ENCODE assay signal across 8 mouse cellular contexts in genomic region chr7:29853219-29853842, GRCm38 (mm10). TPM values are rescaled to one million over a fixed set of nuclear protein-coding genes. Genes with fewer than 3 reads are reported as not detected.
A peak's percentile ranks its signal among the peaks of the same experiment; 100 is the strongest.
DNase-seq lines count a peak whose midpoint lies in the region; ATAC-seq lines count a peak whose summit lies in the region.

TSS of gene Zfp940 (minus strand) at chr7:29853669.

- peak within 1 kb of the TSS; percentile 44 for H3K27ac ChIP-seq in hindbrain, embryonic 12.5 days

- H3K9me3 ChIP-seq in hindbrain, embryonic 12.5 days (replicated peaks), result no peaks in the 10 kb centered on the region

- peak within 1 kb of the TSS; percentile 43 for H3K4me3 ChIP-seq in hindbrain, embryonic 12.5 days

- H3K36me3 ChIP-seq in hindbrain, embryonic 12.5 days, result peaks cover 24% of the 10 kb centered on the region

- H3K4me1 ChIP-seq in hindbrain, embryonic 12.5 days, result peaks cover 5% of the 10 kb centered on the region; the same call in 1 of the 2 replicates

- peak; percentile 98 for ATAC-seq in hindbrain, embryonic 12.5 days (ENCODE audit: low FRiP score)

- WGBS in hindbrain, embryonic 12.5 days, result 1% methylated on average over 21 of the region's 21 CpGs

- DNase-seq in NIH3T3 (ENCODE audit: low read depth), result peak; percentile 92
- DNase-seq in cerebellum, postnatal 10 days, result peak; percentile 94 to 96
- peak; percentile 83 to 86 for DNase-seq in frontal cortex, postnatal 10 days (ENCODE audit: low spot score in 2 of 2)
- peak; percentile 86 to 92 for DNase-seq in layer of hippocampus, postnatal 14 days (ENCODE audit: low spot score in 2 of 2)
- DNase-seq in lung, postnatal 14 days, result peak; percentile 85
- peak; percentile 94 for DNase-seq in retina, embryonic 14.5 days (ENCODE audit: low spot score)
- peak; percentile 92 for DNase-seq in thymus, postnatal 4 days

- H3K9ac ChIP-seq in hindbrain, embryonic 12.5 days, result peak within 1 kb of the TSS; percentile 75

- no peaks in the 10 kb centered on the region for H3K27me3 ChIP-seq in hindbrain, embryonic 12.5 days

- peak within 1 kb of the TSS; percentile 75 for H3K4me2 ChIP-seq in hindbrain, embryonic 12.5 days (replicated peaks)

RNA-seq across cellular contexts. Expression of gene Zfp940, which starts in this region (rescaled TPM):
- polyA plus RNA-seq in hindbrain, embryonic 12.5 days (2016; fragmentation: Nextera tagmentation; extraction: Ambion mirVana), result 11.4 and 11.8 TPM in 2 replicates
- total RNA-seq in layer of hippocampus, postnatal 14 days (2021), result 10 to 100 TPM; 16.5 to 18.0 TPM

Comparison
In these comparisons a context has a peak if more than half of its experiments do, and no peak if none do; other contexts are left out.
1. Peak in every context shown above with its lines: DNase-seq, ATAC-seq, H3K4me3 ChIP-seq and H3K27ac ChIP-seq.